Mouse (Mus musculus): ENCODE data around the gene Jdp2. TPM values are rescaled to one million over a fixed set of nuclear protein-coding genes. Genes with fewer than 3 reads are reported as not detected.

Gene Jdp2
- polyA plus RNA-seq, 1 experiment from 2014 or later, result 0.11 TPM

GRCm38 (mm10) chr12:85572047-85572475 lies 26.8 kb upstream of the Jdp2 start:
- Histone ChIP-seq H3K27ac (ENCODE audit: low read depth, low read length) (no peak overlapping the region), H3K9ac (ENCODE audit: low read length) (peak overlapping the region; percentile 51), H3K9me3 (ENCODE audit: control insufficient read depth, low read length) (no peaks in the 10 kb centered on the region), H3K36me3 (ENCODE audit: control insufficient read depth, insufficient read depth, low read length) (no peaks in the 10 kb centered on the region), H3K4me3 (ENCODE audit: low read depth, low read length) (peak overlapping the region; percentile 16; the same call in 1 of the 2 replicates), H3K4me2 (peak overlapping the region; percentile 50), H3K27me3 (ENCODE audit: control insufficient read depth, insufficient read depth, low read length) (no peaks in the 10 kb centered on the region), H3K4me1 (ENCODE audit: control insufficient read depth, insufficient read depth, low read length) (peaks cover 2% of the 10 kb centered on the region; the same call in 1 of the 2 replicates)
- ATAC-seq (ENCODE audit: low FRiP score) (peak; percentile 96), DNase-seq (ENCODE audit: low spot score, missing footprints) (peak; percentile 96)
- 16% methylated on average over 10 of the region's 10 CpGs for WGBS

GRCm38 (mm10) chr12:85574806-85575495 lies 23.9 kb upstream of the Jdp2 start:
- peaks cover 2% of the 10 kb centered on the region; the same call in 1 of the 2 replicates for H3K4me1 ChIP-seq (ENCODE audit: control insufficient read depth, insufficient read depth, low read length)
- no peak overlapping the region for H3K4me2 ChIP-seq
- 86% methylated on average over 6 of the region's 6 CpGs for WGBS
- ATAC-seq (ENCODE audit: low FRiP score), result no peak
- H3K9ac ChIP-seq (ENCODE audit: low read length), result no peak overlapping the region
- H3K27ac ChIP-seq (ENCODE audit: low read depth, low read length), result no peak overlapping the region
- DNase-seq (ENCODE audit: low spot score, missing footprints), result no peak
- no peaks in the 10 kb centered on the region for H3K27me3 ChIP-seq (ENCODE audit: control insufficient read depth, insufficient read depth, low read length)
- H3K9me3 ChIP-seq (ENCODE audit: control insufficient read depth, low read length), result no peaks in the 10 kb centered on the region
- H3K36me3 ChIP-seq (ENCODE audit: control insufficient read depth, insufficient read depth, low read length), result no peaks in the 10 kb centered on the region
- H3K4me3 ChIP-seq (ENCODE audit: low read depth, low read length), result no peak overlapping the region

DNA sequence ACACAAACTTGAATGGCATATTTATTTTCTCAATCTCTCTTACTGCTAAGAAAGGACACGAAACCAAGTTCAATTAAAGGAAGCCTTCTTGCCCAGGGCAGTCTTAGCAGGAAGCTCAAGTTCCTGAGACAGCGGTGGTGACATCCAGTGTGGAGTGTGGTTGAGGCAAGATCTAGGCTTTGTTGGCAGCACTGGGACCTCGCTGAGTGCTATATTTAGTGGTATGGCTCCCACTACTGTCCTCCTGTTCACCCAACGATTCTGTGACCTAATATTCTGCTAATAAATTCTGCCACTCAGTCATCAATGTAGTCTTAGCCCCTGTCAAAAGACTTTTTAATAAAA lies 23.4 kb upstream of the Jdp2 start:
- ATAC-seq (ENCODE audit: low FRiP score), result no peak
- peaks cover 2% of the 10 kb centered on the region; the same call in 1 of the 2 replicates for H3K4me1 ChIP-seq (ENCODE audit: control insufficient read depth, insufficient read depth, low read length)
- no peaks in the 10 kb centered on the region for H3K36me3 ChIP-seq (ENCODE audit: control insufficient read depth, insufficient read depth, low read length)
- no peak overlapping the region for H3K4me2 ChIP-seq
- H3K4me3 ChIP-seq (ENCODE audit: low read depth, low read length), result no peak overlapping the region
- no peaks in the 10 kb centered on the region for H3K9me3 ChIP-seq (ENCODE audit: control insufficient read depth, low read length)
- DNase-seq (ENCODE audit: low spot score, missing footprints), result no peak
- WGBS, result 84% methylated on average over 4 of the region's 4 CpGs
- H3K27ac ChIP-seq (ENCODE audit: low read depth, low read length), result no peak overlapping the region
- H3K27me3 ChIP-seq (ENCODE audit: control insufficient read depth, insufficient read depth, low read length), result no peaks in the 10 kb centered on the region
- H3K9ac ChIP-seq (ENCODE audit: low read length), result no peak overlapping the region

DNA sequence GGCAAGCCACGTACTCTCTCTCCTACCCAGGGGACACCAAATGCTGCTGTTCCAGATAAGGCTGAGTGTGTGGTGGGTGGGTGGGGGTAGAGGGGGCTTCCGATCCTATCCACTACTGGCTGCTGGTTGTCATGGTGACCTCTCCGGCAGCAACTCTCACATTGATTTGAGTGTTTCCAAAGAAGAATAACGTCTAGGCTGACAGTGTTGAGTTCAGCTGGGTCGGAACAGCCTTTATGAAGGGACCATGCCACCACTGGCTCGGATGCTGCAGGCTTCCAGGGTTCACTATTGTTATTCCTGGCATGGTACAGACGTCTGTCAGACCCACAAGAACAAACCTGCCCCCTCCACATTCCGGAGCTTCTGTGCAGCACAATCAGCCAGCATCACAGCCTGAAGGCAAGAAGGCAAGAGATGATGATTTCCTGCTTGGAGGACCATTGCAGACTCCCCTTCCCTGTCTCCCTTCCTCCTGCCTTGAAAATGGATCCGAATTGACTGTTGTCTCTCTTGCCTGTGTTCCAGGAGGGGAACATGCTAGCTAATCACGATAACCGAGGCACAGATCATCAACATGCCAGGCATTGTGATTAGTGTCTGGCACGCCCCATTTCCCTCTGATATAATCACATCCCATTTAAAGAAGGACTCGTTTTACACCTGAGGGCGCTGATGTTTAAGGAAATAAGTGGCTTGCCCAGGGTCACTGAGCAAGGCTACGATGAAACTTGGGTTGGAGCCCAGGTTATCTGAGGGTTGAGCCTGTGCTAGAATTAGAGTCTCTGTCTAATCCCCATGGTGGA lies 17.4 kb upstream of the Jdp2 start:
- Histone ChIP-seq H3K27ac (ENCODE audit: low read depth, low read length) (peak overlapping the region; percentile 26; the same call in 1 of the 2 replicates), H3K4me1 (ENCODE audit: control insufficient read depth, insufficient read depth, low read length) (peaks cover 10% of the 10 kb centered on the region), H3K27me3 (ENCODE audit: control insufficient read depth, insufficient read depth, low read length) (no peaks in the 10 kb centered on the region), H3K4me3 (ENCODE audit: low read depth, low read length) (no peak overlapping the region), H3K4me2 (peak overlapping the region; percentile 1; the same call in 1 of the 2 replicates), H3K9me3 (ENCODE audit: control insufficient read depth, low read length) (no peaks in the 10 kb centered on the region), H3K36me3 (ENCODE audit: control insufficient read depth, insufficient read depth, low read length) (no peaks in the 10 kb centered on the region), H3K9ac (ENCODE audit: low read length) (no peak overlapping the region)
- 48% methylated on average over 15 of the region's 15 CpGs for WGBS
- ATAC-seq (ENCODE audit: low FRiP score), result peak; percentile 77
- peak; percentile 82 for DNase-seq (ENCODE audit: low spot score, missing footprints)

GRCm38 (mm10) chr12:85582067-85582316 lies 16.8 kb upstream of the Jdp2 start:
- H3K36me3 ChIP-seq (ENCODE audit: control insufficient read depth, insufficient read depth, low read length), result no peaks in the 10 kb centered on the region
- H3K27me3 ChIP-seq (ENCODE audit: control insufficient read depth, insufficient read depth, low read length), result no peaks in the 10 kb centered on the region
- no peak overlapping the region for H3K4me2 ChIP-seq
- H3K4me3 ChIP-seq (ENCODE audit: low read depth, low read length), result no peak overlapping the region
- DNase-seq (ENCODE audit: low spot score, missing footprints) (no peak), ATAC-seq (ENCODE audit: low FRiP score) (no peak)
- H3K4me1 ChIP-seq (ENCODE audit: control insufficient read depth, insufficient read depth, low read length), result peaks cover 10% of the 10 kb centered on the region
- no peaks in the 10 kb centered on the region for H3K9me3 ChIP-seq (ENCODE audit: control insufficient read depth, low read length)
- H3K27ac ChIP-seq (ENCODE audit: low read depth, low read length), result no peak overlapping the region
- no peak overlapping the region for H3K9ac ChIP-seq (ENCODE audit: low read length)
- WGBS, result 83% methylated on average over 5 of the region's 5 CpGs

- H3K27ac ChIP-seq (ENCODE audit: low read depth, low read length), result no peak overlapping the region
- H3K36me3 ChIP-seq (ENCODE audit: control insufficient read depth, insufficient read depth, low read length), result no peaks in the 10 kb centered on the region
- no peaks in the 10 kb centered on the region for H3K27me3 ChIP-seq (ENCODE audit: control insufficient read depth, insufficient read depth, low read length)
- H3K4me2 ChIP-seq, result no peak overlapping the region
- DNase-seq (ENCODE audit: low spot score, missing footprints), result no peak
- WGBS, result 79% methylated on average over 11 of the region's 11 CpGs
- no peak for ATAC-seq (ENCODE audit: low FRiP score)
- H3K4me1 ChIP-seq (ENCODE audit: control insufficient read depth, insufficient read depth, low read length), result peaks cover 10% of the 10 kb centered on the region
- H3K9ac ChIP-seq (ENCODE audit: low read length), result no peak overlapping the region
- no peaks in the 10 kb centered on the region for H3K9me3 ChIP-seq (ENCODE audit: control insufficient read depth, low read length)
- no peak overlapping the region for H3K4me3 ChIP-seq (ENCODE audit: low read depth, low read length)
These were observed 13.0 kb upstream of the Jdp2 start for GRCm38 (mm10) chr12:85585761-85586258.

GRCm38 (mm10) chr12:85589870-85590382 lies 8.9 kb upstream of the Jdp2 start:
- ATAC-seq (ENCODE audit: low FRiP score), result no peak
- no peak for DNase-seq (ENCODE audit: low spot score, missing footprints)
- Histone ChIP-seq H3K27ac (ENCODE audit: low read depth, low read length) (no peak overlapping the region), H3K4me1 (ENCODE audit: control insufficient read depth, insufficient read depth, low read length) (no peaks in the 10 kb centered on the region), H3K4me3 (ENCODE audit: low read depth, low read length) (no peak overlapping the region), H3K9me3 (ENCODE audit: control insufficient read depth, low read length) (no peaks in the 10 kb centered on the region), H3K36me3 (ENCODE audit: control insufficient read depth, insufficient read depth, low read length) (no peaks in the 10 kb centered on the region), H3K27me3 (ENCODE audit: control insufficient read depth, insufficient read depth, low read length) (no peaks in the 10 kb centered on the region), H3K4me2 (no peak overlapping the region), H3K9ac (ENCODE audit: low read length) (no peak overlapping the region)
- 69% methylated on average over 5 of the region's 5 CpGs for WGBS

DNA sequence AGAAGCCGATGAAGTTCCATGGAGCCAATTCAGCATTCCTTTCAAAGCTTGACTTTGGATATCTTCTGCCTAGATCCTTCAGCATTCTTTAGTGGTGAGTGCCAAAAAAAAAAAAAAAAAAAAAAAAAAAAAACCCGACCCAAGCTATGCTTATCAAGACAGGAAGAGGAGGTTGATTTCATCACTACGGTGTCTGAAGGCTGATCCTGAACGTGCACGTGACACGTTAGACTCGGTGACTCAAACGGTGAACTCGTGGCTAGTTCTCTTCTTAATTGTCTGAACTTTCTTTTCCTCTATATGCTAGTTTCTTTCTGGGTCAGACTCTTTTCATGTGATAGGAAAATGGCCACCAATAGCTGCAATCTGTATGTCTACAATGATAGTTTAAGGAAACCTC lies 5.9 kb upstream of the Jdp2 start:
- H3K4me1 ChIP-seq (ENCODE audit: control insufficient read depth, insufficient read depth, low read length), result no peaks in the 10 kb centered on the region
- no peaks in the 10 kb centered on the region for H3K9me3 ChIP-seq (ENCODE audit: control insufficient read depth, low read length)
- H3K27me3 ChIP-seq (ENCODE audit: control insufficient read depth, insufficient read depth, low read length), result no peaks in the 10 kb centered on the region
- DNase-seq (ENCODE audit: low spot score, missing footprints) (no peak), ATAC-seq (ENCODE audit: low FRiP score) (no peak)
- WGBS, result 89% methylated on average over 9 of the region's 9 CpGs
- no peak overlapping the region for H3K4me2 ChIP-seq
- H3K9ac ChIP-seq (ENCODE audit: low read length), result no peak overlapping the region
- no peaks in the 10 kb centered on the region for H3K36me3 ChIP-seq (ENCODE audit: control insufficient read depth, insufficient read depth, low read length)
- no peak overlapping the region for H3K27ac ChIP-seq (ENCODE audit: low read depth, low read length)
- H3K4me3 ChIP-seq (ENCODE audit: low read depth, low read length), result no peak overlapping the region

- Histone ChIP-seq H3K9me3 (ENCODE audit: control insufficient read depth, low read length) (no peaks in the 10 kb centered on the region), H3K36me3 (ENCODE audit: control insufficient read depth, insufficient read depth, low read length) (no peaks in the 10 kb centered on the region), H3K9ac (ENCODE audit: low read length) (no peak overlapping the region), H3K27me3 (ENCODE audit: control insufficient read depth, insufficient read depth, low read length) (no peaks in the 10 kb centered on the region), H3K4me2 (no peak overlapping the region), H3K4me3 (ENCODE audit: low read depth, low read length) (no peak overlapping the region), H3K27ac (ENCODE audit: low read depth, low read length) (no peak overlapping the region), H3K4me1 (ENCODE audit: control insufficient read depth, insufficient read depth, low read length) (no peaks in the 10 kb centered on the region)
- WGBS, result 81% methylated on average over 2 of the region's 2 CpGs
- DNase-seq (ENCODE audit: low spot score, missing footprints), result no peak
- no peak for ATAC-seq (ENCODE audit: low FRiP score)
These were observed 4.4 kb upstream of the Jdp2 start for GRCm38 (mm10) chr12:85594390-85594789.
